Mouse (Mus musculus): ENCODE data around the gene Rpl9-ps6. TPM values are rescaled to one million over a fixed set of nuclear protein-coding genes. Genes with fewer than 3 reads are reported as not detected.
"Not testable (repeated sequence)": the region's sequence is repeated elsewhere in the genome, so short reads cannot be mapped to it uniquely, and the experiment has no call there.

Gene Rpl9-ps6
- 10 to 100 TPM; 27.7 to 28.4 TPM for total RNA-seq (2021)
- long read RNA-seq, experiment 1, transcript Rpl9-ps6-201 (1 exons, 714 nt), result major isoform, 15 of 15 reads
- long read RNA-seq, experiment 1, partial matches to known transcripts, result 0 of 15 reads
- long read RNA-seq, experiment 1, other reads (novel, unspliced or antisense), result 0 of 15 reads
- long read RNA-seq, experiment 2, transcript Rpl9-ps6-201 (1 exons, 714 nt), result major isoform, 15 of 15 reads
- long read RNA-seq, experiment 2, partial matches to known transcripts, result 0 of 15 reads
- long read RNA-seq, experiment 2, other reads (novel, unspliced or antisense), result 0 of 15 reads

DNA sequence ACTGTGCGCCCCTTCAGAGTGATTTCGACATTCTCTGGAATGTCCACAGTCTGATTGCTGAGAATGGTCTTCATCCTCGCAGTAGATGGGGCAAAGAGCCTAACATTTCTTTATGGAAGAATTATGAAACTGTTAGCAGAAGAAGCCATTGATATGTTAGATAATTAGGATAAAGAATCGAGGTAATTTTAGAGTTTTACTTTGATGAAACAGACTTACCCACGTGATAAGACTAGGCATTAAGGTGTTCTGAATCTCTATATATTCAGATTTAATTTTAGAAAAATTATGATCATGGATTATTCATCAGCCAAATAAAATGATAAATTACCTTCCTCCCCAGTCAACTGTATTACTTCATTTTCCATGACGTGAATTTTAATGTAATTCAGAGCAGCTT, at the start of gene Rpl9-ps6:
Gene Rpl9-ps6, minus strand, starts transcription at position 101 of the 400 bp plus-strand sequence.
- intact Hi-C loops (cut with DNase I; ENCODE audit: low total_unique reads), result no loop called here
- DNase-seq, result no peak

DNA sequence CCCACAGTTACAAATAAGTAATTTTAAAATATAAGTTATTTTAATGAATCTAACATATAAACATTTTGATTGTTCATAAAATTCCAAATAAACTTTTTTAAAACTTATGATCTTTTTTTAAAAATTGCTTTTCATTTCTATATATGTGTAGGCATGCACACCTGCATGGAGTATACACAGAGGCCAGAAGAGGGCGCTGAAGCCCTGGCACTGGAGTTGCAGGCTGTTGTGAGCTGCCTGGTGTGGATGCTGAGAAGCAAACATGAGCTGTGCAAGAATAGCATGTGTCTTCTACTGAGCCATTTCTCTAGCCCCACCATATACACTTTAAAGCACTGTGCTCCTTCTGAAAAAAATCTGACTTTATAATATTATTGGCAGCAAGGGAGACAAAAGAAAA, 46.1 kb upstream of the Rpl9-ps6 start:
- intact Hi-C loops (cut with DNase I; ENCODE audit: low total_unique reads), result loop anchor here (10.0 kb wide), 1 partner anchor 172 kb away; no protein-coding TSS in a partner anchor
- no peak for DNase-seq

DNA sequence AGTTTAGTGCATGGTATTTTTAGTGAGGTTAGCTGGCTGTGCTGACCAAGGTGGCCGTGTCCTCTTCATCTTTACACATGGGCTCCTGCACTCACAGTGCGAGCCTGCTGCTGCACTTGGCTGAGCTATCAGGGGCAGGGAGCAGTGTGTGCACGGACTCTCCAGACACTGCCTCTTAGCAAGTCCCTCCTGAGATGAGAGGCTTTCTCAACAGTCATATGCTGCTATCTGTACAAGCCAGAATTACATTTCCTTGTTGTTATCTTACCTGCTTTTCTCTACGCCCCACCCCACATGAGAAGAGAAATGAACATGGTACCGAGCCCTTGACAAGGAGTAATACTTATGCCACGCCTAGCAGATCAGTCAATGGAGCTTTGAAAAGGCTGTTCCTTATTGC, 44.6 kb upstream of the Rpl9-ps6 start:
- intact Hi-C loops (cut with DNase I; ENCODE audit: low total_unique reads), result loop anchor here (10.0 kb wide), 1 partner anchor 174 kb away; no protein-coding TSS in a partner anchor
- DNase-seq, result no peak

DNA sequence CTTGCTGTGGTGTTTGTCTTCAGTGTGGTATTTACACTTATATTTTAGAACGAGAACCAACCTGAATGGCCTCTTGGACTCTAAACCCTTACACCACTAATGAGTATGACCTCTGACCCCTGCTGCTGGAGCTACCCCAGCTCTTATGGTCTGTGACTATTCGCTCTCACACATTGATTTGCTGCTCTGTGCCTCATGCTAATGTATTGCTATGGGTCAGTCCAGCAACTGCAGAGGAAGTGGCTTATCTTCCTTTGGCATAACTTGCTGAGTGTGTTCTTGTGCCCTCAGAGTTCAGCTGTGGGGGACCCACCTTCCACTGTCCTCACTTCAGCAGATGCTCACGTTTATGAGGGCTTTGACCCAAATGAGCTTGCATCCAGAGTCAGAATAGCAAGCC, 43.9 kb upstream of the Rpl9-ps6 start:
- intact Hi-C loops (cut with DNase I; ENCODE audit: low total_unique reads), result loop anchor here (10.0 kb wide), 1 partner anchor 175 kb away; no protein-coding TSS in a partner anchor
- no peak for DNase-seq

DNA sequence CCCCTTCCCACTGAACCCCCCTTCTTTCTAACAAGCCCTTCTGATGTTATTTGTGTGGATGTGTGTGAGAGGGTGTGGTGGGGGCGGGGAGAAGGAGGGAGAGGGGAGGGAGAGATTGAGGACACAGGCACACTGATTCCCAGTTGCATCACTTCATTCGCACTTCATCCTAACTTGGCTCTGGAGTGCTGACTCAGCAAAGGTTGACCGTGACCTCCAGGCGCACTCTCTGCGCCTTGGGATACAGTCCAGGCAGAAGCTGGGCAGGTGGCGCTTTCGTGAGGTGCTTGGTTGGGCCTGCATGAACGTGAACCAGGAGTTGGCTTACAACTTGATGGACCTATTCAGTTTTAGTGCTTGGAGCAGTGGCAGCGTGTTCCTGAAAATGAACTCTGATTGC, 41.1 kb upstream of the Rpl9-ps6 start:
- intact Hi-C loops (cut with DNase I; ENCODE audit: low total_unique reads), result no loop called here

DNA sequence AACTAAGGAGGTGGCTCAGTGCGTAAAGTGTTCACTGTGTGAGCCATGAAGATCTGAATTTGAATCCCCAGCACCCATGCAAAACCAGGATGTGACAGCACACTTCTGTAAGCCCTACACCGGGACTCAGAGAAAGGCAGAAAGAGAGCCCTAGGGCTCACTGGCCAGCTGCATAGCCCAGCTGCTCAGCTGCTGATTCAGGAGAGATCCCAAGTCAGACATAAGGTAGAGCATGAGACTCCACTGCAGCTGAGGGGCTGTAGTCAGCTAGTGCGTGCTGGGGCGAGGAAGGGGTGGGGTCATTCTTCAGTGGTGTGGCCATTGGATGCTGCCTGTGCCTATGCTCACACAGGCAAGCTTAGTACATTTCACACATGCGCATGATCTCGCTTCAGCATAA, 40.7 kb upstream of the Rpl9-ps6 start:
- intact Hi-C loops (cut with DNase I; ENCODE audit: low total_unique reads), result no loop called here
- no peak for DNase-seq

More for the DNA sequence above, 41.1 kb upstream of the Rpl9-ps6 start:
- DNase-seq, result no peak

DNA sequence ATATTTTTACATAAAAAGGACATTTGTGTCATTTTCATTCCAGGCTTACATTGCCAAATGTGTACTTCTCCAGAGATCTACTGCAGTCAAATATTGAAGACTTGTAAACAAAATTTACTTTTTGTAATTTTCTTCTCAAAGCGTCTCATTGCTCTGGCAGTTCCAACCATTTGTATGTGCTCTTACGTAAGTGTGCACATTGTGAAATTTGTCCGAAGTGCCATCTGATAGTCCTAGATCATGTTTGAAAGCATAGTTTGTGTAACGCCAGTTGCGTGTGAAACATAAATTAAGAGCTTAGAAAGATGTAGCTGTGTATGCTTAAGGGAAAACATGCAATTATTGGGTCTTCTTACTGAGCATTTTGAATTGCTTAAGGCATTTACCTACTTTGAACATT, 40.1 kb upstream of the Rpl9-ps6 start:
- no peak for DNase-seq
- intact Hi-C loops (cut with DNase I; ENCODE audit: low total_unique reads), result no loop called here

GRCm38 (mm10) chr19:32506081-32506480, 39.7 kb upstream of the Rpl9-ps6 start:
- intact Hi-C loops (cut with DNase I; ENCODE audit: low total_unique reads), result no loop called here

DNA sequence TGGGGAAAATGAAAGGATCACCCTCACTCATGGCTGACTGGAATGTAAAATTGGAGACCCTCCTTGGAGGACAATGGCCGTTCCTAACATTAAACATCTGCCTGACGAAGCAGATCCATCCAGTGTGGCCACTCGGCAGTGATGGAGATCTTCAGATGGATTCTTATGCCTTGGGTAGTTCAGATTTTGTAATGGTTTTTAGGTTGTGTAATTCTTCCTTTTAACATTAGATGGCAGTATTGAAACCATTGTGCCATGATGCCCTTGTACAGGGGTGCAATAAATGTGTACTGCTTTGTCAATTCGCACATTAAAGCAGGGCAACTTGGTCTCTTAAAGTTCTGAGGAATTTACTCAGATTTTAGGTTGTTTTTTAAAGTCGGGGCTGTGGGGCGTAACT, 35.0 kb upstream of the Rpl9-ps6 start:
- intact Hi-C loops (cut with DNase I; ENCODE audit: low total_unique reads), result no loop called here
- DNase-seq, result no peak

More at GRCm38 (mm10) chr19:32506081-32506480, 39.7 kb upstream of the Rpl9-ps6 start:
- DNase-seq, result no peak

- intact Hi-C loops (cut with DNase I; ENCODE audit: low total_unique reads), result no loop called here
- no peak for DNase-seq
Observed at GRCm38 (mm10) chr19:32498002-32498401, 31.6 kb upstream of the Rpl9-ps6 start.

GRCm38 (mm10) chr19:32497411-32497810, 31.0 kb upstream of the Rpl9-ps6 start:
- no peak for DNase-seq
- intact Hi-C loops (cut with DNase I; ENCODE audit: low total_unique reads), result no loop called here

DNA sequence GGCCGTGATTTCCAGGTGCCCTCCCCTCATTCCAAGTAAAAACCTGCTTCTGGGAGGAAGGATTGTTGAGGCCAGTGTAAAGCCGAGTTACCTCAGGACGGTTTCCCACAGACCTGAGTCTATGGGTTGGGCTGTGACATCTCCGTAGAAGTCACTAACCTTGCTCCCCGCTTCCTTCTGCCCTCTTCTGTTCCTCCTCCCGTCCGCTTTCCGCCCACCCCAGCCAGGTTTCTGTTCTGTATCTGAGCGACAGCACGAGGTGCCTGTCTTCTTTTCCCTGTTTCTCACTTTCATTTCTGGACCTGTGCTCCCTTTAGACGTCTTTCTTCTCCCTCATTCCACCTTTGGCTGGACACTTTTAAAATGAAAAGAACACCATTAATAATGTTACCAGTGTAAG, 28.7 kb upstream of the Rpl9-ps6 start:
- DNase-seq, result no peak
- intact Hi-C loops (cut with DNase I; ENCODE audit: low total_unique reads), result no loop called here

GRCm38 (mm10) chr19:32494611-32495010, 28.2 kb upstream of the Rpl9-ps6 start:
- DNase-seq, result no peak
- intact Hi-C loops (cut with DNase I; ENCODE audit: low total_unique reads), result no loop called here

GRCm38 (mm10) chr19:32493471-32493870, 27.1 kb upstream of the Rpl9-ps6 start:
- no peak for DNase-seq
- intact Hi-C loops (cut with DNase I; ENCODE audit: low total_unique reads), result no loop called here

DNA sequence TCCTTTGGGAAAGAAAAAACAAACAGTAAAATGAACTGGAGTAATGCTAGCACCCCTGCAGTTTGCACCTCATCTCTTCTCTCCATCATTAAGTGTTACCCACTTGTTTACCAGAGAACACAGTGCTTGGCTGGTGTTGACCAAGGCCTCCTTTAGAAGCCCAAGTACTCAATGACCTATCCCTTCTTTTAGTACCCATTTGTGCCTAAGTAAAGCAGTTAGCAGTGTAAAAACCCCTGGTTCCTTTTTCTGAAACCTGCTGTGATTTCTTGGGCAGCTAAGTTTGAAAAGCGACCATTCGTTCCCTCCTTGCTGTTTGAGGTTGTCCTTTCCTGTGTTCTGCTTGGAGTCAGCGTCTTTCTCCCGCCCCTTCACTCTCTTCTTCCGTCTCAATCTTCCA, 26.6 kb upstream of the Rpl9-ps6 start:
- intact Hi-C loops (cut with DNase I; ENCODE audit: low total_unique reads), result no loop called here

DNA sequence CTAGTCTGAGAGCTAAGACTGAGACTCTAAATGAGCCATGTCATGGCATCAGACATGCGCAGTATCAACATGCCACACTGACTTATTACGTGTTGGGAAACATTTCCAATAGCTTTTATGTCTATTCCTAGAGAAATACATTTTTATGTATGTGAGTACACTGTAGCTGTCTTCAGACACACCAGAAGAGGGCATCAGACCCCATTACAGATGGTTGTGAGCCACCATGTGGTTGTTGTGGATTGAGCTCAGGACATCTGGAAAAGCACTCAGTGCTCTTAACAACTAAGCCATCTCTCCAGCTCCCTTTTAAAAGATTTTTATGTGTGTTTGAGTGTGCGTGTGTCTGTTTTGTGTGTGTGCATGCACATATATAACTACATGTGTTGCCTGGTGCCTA, 26.0 kb upstream of the Rpl9-ps6 start:
- intact Hi-C loops (cut with DNase I; ENCODE audit: low total_unique reads), result no loop called here
- DNase-seq, result no peak

More for the DNA sequence above, 26.6 kb upstream of the Rpl9-ps6 start:
- no peak for DNase-seq

- intact Hi-C loops (cut with DNase I; ENCODE audit: low total_unique reads), result no loop called here
Observed at GRCm38 (mm10) chr19:32490976-32491375, 24.6 kb upstream of the Rpl9-ps6 start.

GRCm38 (mm10) chr19:32489166-32489895, 23.0 kb upstream of the Rpl9-ps6 start:
- intact Hi-C loops (cut with DNase I; ENCODE audit: low total_unique reads), result no loop called here
- no peak for DNase-seq

More at GRCm38 (mm10) chr19:32490976-32491375, 24.6 kb upstream of the Rpl9-ps6 start:
- DNase-seq, result no peak

DNA sequence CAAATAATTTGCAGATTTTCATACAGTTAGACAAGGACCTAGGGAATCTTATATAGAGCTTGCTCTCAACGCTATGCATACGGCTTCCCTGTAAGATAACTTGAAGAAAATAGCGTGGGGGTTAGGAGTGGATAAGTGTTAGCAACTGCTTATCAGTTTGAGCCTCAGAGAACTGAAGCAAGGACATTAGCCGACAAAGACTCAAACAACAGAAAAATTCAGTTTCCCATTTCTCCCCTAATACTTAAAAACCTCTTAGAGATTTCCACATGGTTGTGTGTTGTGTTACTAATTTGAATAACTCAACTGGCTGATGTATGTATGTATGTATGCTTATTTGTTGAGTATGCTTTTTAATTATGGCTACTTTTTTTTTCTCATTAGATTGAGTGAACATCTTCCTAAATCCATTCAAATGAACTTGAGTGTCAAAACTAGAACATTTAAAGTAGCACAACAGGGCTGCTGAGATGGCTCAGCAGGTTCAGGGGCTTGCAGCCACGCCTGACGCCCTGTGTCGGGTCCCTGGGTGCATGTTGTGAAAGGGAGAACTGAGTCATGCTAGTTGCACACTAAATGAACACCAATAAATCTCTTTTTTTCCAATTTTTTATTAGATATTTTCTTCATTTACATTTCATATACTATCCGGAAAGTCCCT, 21.3 kb upstream of the Rpl9-ps6 start:
- DNase-seq, result no peak

DNA sequence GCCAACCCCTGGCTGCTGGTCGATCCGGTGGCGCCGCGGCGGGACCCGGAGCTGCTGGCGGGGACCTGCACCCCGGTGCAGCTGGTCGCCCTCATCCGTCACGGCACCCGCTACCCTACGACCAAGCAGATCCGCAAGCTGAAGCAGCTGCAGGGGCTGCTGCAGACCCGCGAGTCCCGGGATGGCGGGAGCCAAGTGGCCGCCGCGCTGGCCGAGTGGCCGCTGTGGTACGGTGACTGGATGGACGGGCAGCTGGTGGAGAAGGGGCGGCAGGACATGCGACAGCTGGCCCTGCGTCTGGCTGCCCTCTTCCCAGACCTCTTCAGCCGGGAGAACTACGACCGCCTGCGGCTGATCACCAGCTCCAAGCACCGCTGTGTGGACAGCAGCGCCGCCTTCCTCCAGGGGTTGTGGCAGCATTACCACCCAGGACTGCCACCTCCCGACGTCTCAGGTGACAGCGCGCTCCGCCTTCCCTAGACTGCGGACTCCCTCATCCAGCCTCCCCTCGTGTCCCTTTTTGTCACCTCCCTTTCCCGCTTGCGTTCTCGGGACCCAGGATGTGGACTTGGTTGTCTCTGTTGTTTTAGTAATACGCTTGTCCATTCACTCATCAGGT, 19.8 kb upstream of the Rpl9-ps6 start:
- intact Hi-C loops (cut with DNase I; ENCODE audit: low total_unique reads), result not testable (repeated sequence)
- DNase-seq, result peak; percentile 58

More for the DNA sequence above, 21.3 kb upstream of the Rpl9-ps6 start:
- intact Hi-C loops (cut with DNase I; ENCODE audit: low total_unique reads), result no loop called here

Data from gastrocnemius, postnatal 14 days (tissue).